Mouse (Mus musculus) lung, adult 10 weeks (tissue): ENCODE results near the gene Nutf2-ps1. TPM values are rescaled to one million over a fixed set of nuclear protein-coding genes. Genes with fewer than 3 reads are reported as not detected.

Experiments
- polyA plus RNA-seq: library from polyadenylated mRNA; stranded (reverse); fragments of 350-450 nt; fragmentation: Illumina TruSeq; extraction: RNeasy Lipid Tissue Mini Kit (QIAGEN cat#74804); gene quantifications from one replicate; pipeline ENCODE4 v1.2.3, GENCODE M21; 2014; ENCODE audit warnings: low read depth, low replicate concordance; ENCODE audit not compliant: insufficient read depth

Nutf2-ps1 gene
- 4.5 TPM for polyA plus RNA-seq

DNA sequence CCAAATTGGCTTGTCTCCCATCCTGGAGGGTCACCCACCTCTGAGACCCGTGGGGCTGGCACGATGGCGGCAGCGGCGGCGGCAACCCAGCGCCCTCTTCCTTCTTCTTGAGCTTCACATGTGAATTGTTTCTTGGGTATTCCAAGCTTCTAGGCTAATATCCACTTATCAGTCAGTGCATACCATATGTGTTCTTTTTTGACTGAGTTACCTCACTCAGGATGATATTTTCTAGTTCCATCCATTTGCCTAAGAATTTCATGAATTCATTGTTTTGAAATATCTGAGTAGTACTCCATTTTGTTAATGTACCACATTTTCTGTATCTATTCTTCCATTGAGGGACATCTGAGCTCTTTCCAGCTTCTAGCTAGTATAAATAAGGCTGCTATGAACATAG, at the start of gene Nutf2-ps1:
Nutf2-ps1 (minus strand) TSS at position 101 of the 400 bp plus-strand sequence.

DNA sequence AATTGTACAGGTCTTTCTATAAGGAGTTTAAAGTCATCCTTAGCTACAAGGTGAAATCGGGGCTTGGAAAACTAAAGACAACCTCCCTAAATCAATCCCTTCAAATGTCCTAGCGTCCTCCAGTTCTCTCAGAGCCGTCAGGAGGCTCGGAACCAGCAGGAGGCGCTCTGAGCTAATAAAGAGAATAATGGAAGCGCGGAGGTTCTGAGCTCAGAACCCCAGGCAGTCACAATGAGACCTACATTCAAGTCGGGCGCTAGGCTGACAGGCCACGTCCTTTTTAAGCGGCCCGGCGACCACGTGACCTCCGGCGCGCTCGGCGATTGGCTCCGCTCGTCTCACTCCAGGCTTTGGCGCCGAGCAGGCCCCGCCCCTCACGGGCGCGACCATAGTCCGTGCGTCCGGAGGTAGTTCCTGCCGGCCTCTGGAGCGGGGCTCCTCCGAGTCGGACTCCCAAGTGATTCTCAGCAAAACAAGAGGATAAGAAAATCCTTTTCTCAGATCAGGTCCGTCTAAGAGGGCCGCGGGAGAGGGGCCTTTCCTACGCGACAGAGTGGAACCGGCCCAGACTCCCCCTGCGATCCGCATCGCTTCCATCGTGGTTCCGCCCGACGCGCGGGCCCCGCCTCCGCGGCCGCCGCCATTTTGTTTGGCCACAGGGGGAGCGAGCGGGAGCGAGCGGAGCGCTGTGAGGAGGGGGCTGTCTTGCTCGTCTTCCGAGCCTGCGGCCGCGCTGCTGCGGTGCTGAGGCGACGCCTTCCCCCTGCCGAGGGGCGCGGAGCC, 11.1 kb upstream of the Nutf2-ps1 start, which contains the start of gene Smc3:
Smc3 (plus strand) TSS at position 642 of the 783 bp plus-strand sequence.

Other genes starting within 250 kb of the Nutf2-ps1 start
- gene Gm10197, start 217.3 kb downstream of the Nutf2-ps1 start, polyA plus RNA-seq, result not detected
- 34.9 TPM for gene Smndc1, start 198.5 kb downstream of the Nutf2-ps1 start, polyA plus RNA-seq
- gene Dusp5, start 60.0 kb downstream of the Nutf2-ps1 start, polyA plus RNA-seq, result 5.9 TPM
- 17.9 TPM for gene Smc3, start 11.3 kb upstream of the Nutf2-ps1 start, polyA plus RNA-seq
- 1.6 TPM for gene Rbm20, start 88.2 kb upstream of the Nutf2-ps1 start, polyA plus RNA-seq